Mouse (Mus musculus) liver, embryonic 14.5 days (tissue): ENCODE data around the gene Smtnl2. TPM values are rescaled to one million over a fixed set of nuclear protein-coding genes. Genes with fewer than 3 reads are reported as not detected.
"Not testable (repeated sequence)": the region's sequence is repeated elsewhere in the genome, so short reads cannot be mapped to it uniquely, and the experiment has no call there.

ENCODE experiments used
- ATAC-seq: fragments of 200-750 bp; cut with Nextera tagmentation; 2 replicates; pipeline ENCODE4 v1.8.0; 2017; ENCODE audit warnings: moderate number of reproducible peaks, mild to moderate bottlenecking, moderate library complexity; ENCODE audit not compliant: insufficient read depth
- DNase-seq, 3 experiments: peaks; one replicate each; pipeline ENCODE4 v3.0.0-alpha.2; 2012 to 2013; ENCODE audit warnings: low read depth in 3 of 3, low spot score in 3 of 3
- H3K27ac ChIP-seq: fragments of 300-500 bp; sonication (generic); 2 replicates; pipeline ENCODE4 v1.5.1; 2014; ENCODE audit warnings: moderate library complexity, mild to moderate bottlenecking, control low read depth, inconsistent platforms
- H3K27me3 ChIP-seq: fragments of 300-500 bp; sonication (generic); 2 replicates; pipeline ENCODE4 v1.6.1; 2014; ENCODE audit warnings: mild to moderate bottlenecking, low read length, moderate library complexity; ENCODE audit not compliant: control insufficient read depth, insufficient read depth
- H3K36me3 ChIP-seq: fragments of 300-500 bp; sonication (generic); replicated peaks from 2 replicates; pipeline ENCODE4 v1.6.1; 2014; ENCODE audit warnings: low read depth; ENCODE audit not compliant: control insufficient read depth, insufficient read depth
- H3K4me1 ChIP-seq, 2 experiments: fragments of 200-500 bp in 1 of 2; fragments of 300-500 bp in 1 of 2; sonication (generic) in 1 of 2; replicated peaks; 2 replicates each; pipeline ENCODE4 v1.6.1; 2012 to 2014; ENCODE audit warnings: antibody characterized with exemption in 1 of 2, inconsistent platforms in 1 of 2, low read length in 1 of 2; ENCODE audit not compliant: control insufficient read depth in 2 of 2, insufficient read depth in 2 of 2
- H3K4me2 ChIP-seq: fragments of 300-500 bp; sonication (generic); 2 replicates; pipeline ENCODE4 v1.6.1; 2014; ENCODE audit warnings: low read depth, mild to moderate bottlenecking, control low read depth, moderate library complexity
- H3K4me3 ChIP-seq, 2 experiments: fragments of 200-500 bp in 1 of 2; fragments of 300-500 bp in 1 of 2; sonication (generic) in 1 of 2; 2 replicates each; pipeline ENCODE4 v1.5.1; 2012 to 2014; ENCODE audit warnings: low read depth in 2 of 2, low read length in 2 of 2, mild to moderate bottlenecking in 2 of 2, control low read depth in 1 of 2, inconsistent platforms in 1 of 2, moderate library complexity in 1 of 2; ENCODE audit not compliant: insufficient read depth in 1 of 2
- H3K9ac ChIP-seq: fragments of 300-500 bp; sonication (generic); replicated peaks from 2 replicates; pipeline ENCODE4 v1.6.1; 2014; ENCODE audit warnings: mild to moderate bottlenecking, control low read depth, moderate library complexity
- H3K9me3 ChIP-seq: fragments of 300-500 bp; sonication (generic); 2 replicates; pipeline ENCODE4 v1.6.1; 2016; ENCODE audit warnings: low read length, mixed read lengths; ENCODE audit not compliant: control insufficient read depth
- CTCF ChIP-seq: IDR thresholded peaks from 2 replicates; pipeline ENCODE4 v1.5.1; 2016; ENCODE audit warnings: antibody characterized with exemption, low read depth, control low read depth
- EP300 ChIP-seq: IDR thresholded peaks from 2 replicates; pipeline ENCODE4 v1.6.1; 2016; ENCODE audit warnings: antibody characterized with exemption, low read depth
- WGBS: fragments of 180-500 bp; shearing (Covaris S2); extraction: QIAGEN DNeasy Blood & Tissue Kit; methylation state at CpG from one replicate; pipeline ENCODE4 v1.1.7; 2014; ENCODE audit not compliant: insufficient replicate concordance; 5-methylcytosine and 5-hydroxymethylcytosine counted together
- microRNA-seq: library from miRNA; unstranded; fragments of <30 nt; microRNA quantifications from one replicate; pipeline ENCODE4, GENCODE M21; 2016
- polyA plus RNA-seq, 2 experiments: library from polyadenylated mRNA; depleted of rRNA in 1 of 2; stranded (reverse) in 1 of 2; unstranded in 1 of 2; fragments of >200 nt; fragmentation: Nextera tagmentation in 1 of 2; extraction: Ambion mirVana in 1 of 2; gene quantifications; 2 replicates each; pipeline versions ENCODE4 v1.2.1 to v1.2.3; 2012 to 2014

Gene Smtnl2
- polyA plus RNA-seq, 2 experiments, result 0.86 to 1.3 TPM

GRCm38 (mm10) chr11:72344486-72344885 is 67.0 kb downstream of the Smtnl2 start:
- Histone ChIP-seq H3K27me3 (no peaks in the 10 kb centered on the region), H3K9ac (no peak overlapping the region), H3K4me2 (no peak overlapping the region), H3K27ac (no peak overlapping the region), H3K4me3 (no peak overlapping the region), H3K9me3 (no peaks in the 10 kb centered on the region), H3K4me1 (peaks cover 0 to 2% of the 10 kb centered on the region in 2 experiments; a peak in 1 of 4 replicates), H3K36me3 (no peaks in the 10 kb centered on the region)
- ATAC-seq (no peak), DNase-seq (no peak)
- WGBS, result 73% methylated on average over 11 of the region's 11 CpGs
- TF ChIP-seq EP300 (no peak), CTCF (no peak)

- DNase-seq, result peak in 2 of 3 experiments; percentile 10 to 13
- Histone ChIP-seq H3K9ac (no peak overlapping the region), H3K27ac (no peak overlapping the region), H3K4me3 (no peak overlapping the region), H3K9me3 (no peaks in the 10 kb centered on the region), H3K4me2 (no peak overlapping the region), H3K36me3 (no peaks in the 10 kb centered on the region), H3K27me3 (no peaks in the 10 kb centered on the region), H3K4me1 (peaks cover 0 to 2% of the 10 kb centered on the region in 2 experiments; a peak in 1 of 4 replicates)
- peak; percentile 73 for TF ChIP-seq CTCF
- no peak for TF ChIP-seq EP300
- ATAC-seq, result no peak
- WGBS, result 22% methylated on average over 8 of the region's 8 CpGs
Measured at GRCm38 (mm10) chr11:72343904-72344303, 67.6 kb downstream of the Smtnl2 start.

- not testable (repeated sequence) for DNase-seq, H3K4me2 ChIP-seq, H3K27me3 ChIP-seq, H3K4me3 ChIP-seq, H3K4me1 ChIP-seq, H3K36me3 ChIP-seq, H3K9ac ChIP-seq, H3K27ac ChIP-seq, ATAC-seq, H3K9me3 ChIP-seq
- 67% methylated on average over 5 of the region's 5 CpGs for WGBS
Measured at GRCm38 (mm10) chr11:72343238-72343625, 68.3 kb downstream of the Smtnl2 start.

- 8% methylated on average over 7 of the region's 7 CpGs for WGBS
- ATAC-seq (peak; percentile 43; the same call in 1 of the 2 replicates), DNase-seq (peak; percentile 27 to 32 (median 28))
- Histone ChIP-seq H3K9me3 (no peaks in the 10 kb centered on the region), H3K9ac (no peak overlapping the region), H3K27ac (no peak overlapping the region), H3K4me1 (peaks cover 0 to 2% of the 10 kb centered on the region in 2 experiments; a peak in 1 of 4 replicates), H3K36me3 (no peaks in the 10 kb centered on the region), H3K4me2 (no peak overlapping the region), H3K4me3 (no peak overlapping the region), H3K27me3 (no peaks in the 10 kb centered on the region)
- TF ChIP-seq CTCF (peak; percentile 80), EP300 (no peak)
Measured at GRCm38 (mm10) chr11:72342549-72343237, 68.8 kb downstream of the Smtnl2 start.

GRCm38 (mm10) chr11:72339716-72340115 is 71.8 kb downstream of the Smtnl2 start:
- ATAC-seq, result no peak
- TF ChIP-seq CTCF (no peak), EP300 (no peak)

More at GRCm38 (mm10) chr11:72339716-72340115, 71.8 kb downstream of the Smtnl2 start:
- Histone ChIP-seq H3K9me3 (no peaks in the 10 kb centered on the region), H3K4me3 (no peak overlapping the region), H3K4me1 (peaks cover 0 to 2% of the 10 kb centered on the region in 2 experiments; a peak in 1 of 4 replicates), H3K9ac (no peak overlapping the region), H3K27ac (no peak overlapping the region), H3K27me3 (no peaks in the 10 kb centered on the region), H3K36me3 (no peaks in the 10 kb centered on the region), H3K4me2 (no peak overlapping the region)
- DNase-seq, result no peak
- WGBS, result 60% methylated on average over 4 of the region's 4 CpGs

Small RNAs within 50 kb of the gene (microRNA-seq; reads per million reads assigned to microRNA genes)
- gene Mir6338, result not detected

Other genes with a start within 250 kb of the Smtnl2 start
- 0.08 and 0.09 TPM in 2 replicates for gene Gm43951, start 204.9 kb downstream of the Smtnl2 start, polyA plus RNA-seq (2012; rRNA removed)
- gene Gm43951, start 204.9 kb downstream of the Smtnl2 start, polyA plus RNA-seq (2014; fragmentation: Nextera tagmentation; extraction: Ambion mirVana), result not detected in 2 replicates
- gene 4933427D14Rik, start 204.3 kb downstream of the Smtnl2 start, polyA plus RNA-seq (2012; rRNA removed), result 1.5 and 2.3 TPM in 2 replicates
- gene 4933427D14Rik, start 204.3 kb downstream of the Smtnl2 start, polyA plus RNA-seq (2014; fragmentation: Nextera tagmentation; extraction: Ambion mirVana), result 2.1 and 2.8 TPM in 2 replicates
- 27.3 and 43.5 TPM in 2 replicates for gene Txndc17, start 204.2 kb downstream of the Smtnl2 start, polyA plus RNA-seq (2012; rRNA removed)
- 66.9 and 68.0 TPM in 2 replicates for gene Txndc17, start 204.2 kb downstream of the Smtnl2 start, polyA plus RNA-seq (2014; fragmentation: Nextera tagmentation; extraction: Ambion mirVana)
- gene Med31, start 196.1 kb downstream of the Smtnl2 start, polyA plus RNA-seq (2012; rRNA removed), result 6.0 and 8.5 TPM in 2 replicates
- 13.0 TPM in 2 replicates for gene Med31, start 196.1 kb downstream of the Smtnl2 start, polyA plus RNA-seq (2014; fragmentation: Nextera tagmentation; extraction: Ambion mirVana)
- gene Slc13a5, start 144.5 kb downstream of the Smtnl2 start, polyA plus RNA-seq (2012; rRNA removed), result not detected in 2 replicates
- not detected in 2 replicates for gene Slc13a5, start 144.5 kb downstream of the Smtnl2 start, polyA plus RNA-seq (2014; fragmentation: Nextera tagmentation; extraction: Ambion mirVana)
- gene Xaf1, start 110.1 kb downstream of the Smtnl2 start, polyA plus RNA-seq (2012; rRNA removed), result 0.64 and 1.6 TPM in 2 replicates
- 1.7 TPM in 2 replicates for gene Xaf1, start 110.1 kb downstream of the Smtnl2 start, polyA plus RNA-seq (2014; fragmentation: Nextera tagmentation; extraction: Ambion mirVana)
- not detected in 2 replicates for gene Fbxo39, start 97.3 kb downstream of the Smtnl2 start, polyA plus RNA-seq (2012; rRNA removed)
- gene Fbxo39, start 97.3 kb downstream of the Smtnl2 start, polyA plus RNA-seq (2014; fragmentation: Nextera tagmentation; extraction: Ambion mirVana), result not detected in 2 replicates
- gene Tekt1, start 49.3 kb downstream of the Smtnl2 start, polyA plus RNA-seq (2012; rRNA removed), result not detected in 2 replicates
- not detected in 2 replicates for gene Tekt1, start 49.3 kb downstream of the Smtnl2 start, polyA plus RNA-seq (2014; fragmentation: Nextera tagmentation; extraction: Ambion mirVana)
- gene Ggt6, start 23.8 kb upstream of the Smtnl2 start, polyA plus RNA-seq (2012; rRNA removed), result 0.10 and 0.18 TPM in 2 replicates
- gene Ggt6, start 23.8 kb upstream of the Smtnl2 start, polyA plus RNA-seq (2014; fragmentation: Nextera tagmentation; extraction: Ambion mirVana), result 0.25 and 0.38 TPM in 2 replicates
- gene Mybbp1a, start 29.6 kb upstream of the Smtnl2 start, polyA plus RNA-seq (2012; rRNA removed), result 31.0 and 56.3 TPM in 2 replicates
- gene Mybbp1a, start 29.6 kb upstream of the Smtnl2 start, polyA plus RNA-seq (2014; fragmentation: Nextera tagmentation; extraction: Ambion mirVana), result 65.5 and 72.6 TPM in 2 replicates
- gene Spns2, start 78.2 kb upstream of the Smtnl2 start, polyA plus RNA-seq (2012; rRNA removed), result 8.6 and 12.9 TPM in 2 replicates
- gene Spns2, start 78.2 kb upstream of the Smtnl2 start, polyA plus RNA-seq (2014; fragmentation: Nextera tagmentation; extraction: Ambion mirVana), result 3.8 and 6.3 TPM in 2 replicates
- 1.3 and 1.7 TPM in 2 replicates for gene Spns3, start 138.8 kb upstream of the Smtnl2 start, polyA plus RNA-seq (2012; rRNA removed)
- 1.3 TPM in 2 replicates for gene Spns3, start 138.8 kb upstream of the Smtnl2 start, polyA plus RNA-seq (2014; fragmentation: Nextera tagmentation; extraction: Ambion mirVana)
- 5.6 and 7.5 TPM in 2 replicates for gene Ube2g1, start 195.6 kb upstream of the Smtnl2 start, polyA plus RNA-seq (2012; rRNA removed)
- gene Ube2g1, start 195.6 kb upstream of the Smtnl2 start, polyA plus RNA-seq (2014; fragmentation: Nextera tagmentation; extraction: Ambion mirVana), result 21.7 and 22.7 TPM in 2 replicates